Comparison of ENCODE assay signal across 12 mouse cellular contexts in the genomic region with DNA sequence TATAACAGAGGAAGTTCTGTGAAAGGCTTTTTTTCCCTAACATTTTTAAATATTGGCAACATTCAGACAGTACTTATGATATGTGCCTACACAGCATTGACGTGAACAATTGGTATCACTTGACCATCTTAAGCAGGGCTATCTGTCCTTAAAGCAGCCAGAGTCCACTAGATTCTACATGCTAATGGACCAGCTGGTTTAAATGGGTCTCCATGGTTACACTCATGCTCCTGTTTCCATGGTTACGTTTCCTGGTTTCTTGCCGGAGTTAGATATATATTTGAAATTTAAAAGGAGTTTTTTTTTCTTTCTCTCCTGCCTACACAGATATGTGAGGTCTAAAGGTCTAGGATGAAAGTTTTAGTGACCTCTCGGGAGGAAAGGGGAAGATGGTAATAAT. TPM values are rescaled to one million over a fixed set of nuclear protein-coding genes. Genes with fewer than 3 reads are reported as not detected.
DNase-seq lines count a peak whose midpoint lies in the region; ATAC-seq lines count a peak whose summit lies in the region.
"Had no signal": no experiment of that assay in that cellular context is flagged by ENCODE, and none has a peak within 500 bp of the region (broad histone marks: within the 10 kb centered on the region; RNA-seq: fewer than 3 reads in every experiment).

No protein-coding gene starts in this region.

- H3K9me3 ChIP-seq in forebrain, embryonic 12.5 days = no peaks in the 10 kb centered on the region
- H3K9me3 ChIP-seq in hindbrain, embryonic 14.5 days (ENCODE audit: control insufficient read depth, low read length) = no peaks in the 10 kb centered on the region
- no peaks in the 10 kb centered on the region for H3K9me3 ChIP-seq in midbrain, embryonic 16.5 days (replicated peaks; ENCODE audit: control insufficient read depth, low read length, poor library complexity, severe bottlenecking)
- H3K9me3 ChIP-seq in liver, embryonic 11.5 days (ENCODE audit: control insufficient read depth, low read length) = no peaks in the 10 kb centered on the region
- no peaks in the 10 kb centered on the region for H3K9me3 ChIP-seq in kidney, embryonic 16.5 days (ENCODE audit: low read length)
- H3K9me3 ChIP-seq: limb, embryonic 10.5 days had no signal

- H3K27me3 ChIP-seq in forebrain, embryonic 12.5 days = no peaks in the 10 kb centered on the region
- H3K27me3 ChIP-seq in hindbrain, embryonic 14.5 days (ENCODE audit: control insufficient read depth, insufficient read depth, low read length) = no peaks in the 10 kb centered on the region
- no peaks in the 10 kb centered on the region for H3K27me3 ChIP-seq in midbrain, embryonic 16.5 days (ENCODE audit: control insufficient read depth, insufficient read depth, low read depth, low read length)
- no peaks in the 10 kb centered on the region for H3K27me3 ChIP-seq in liver, embryonic 11.5 days (replicated peaks; ENCODE audit: control insufficient read depth, insufficient read depth, low read length)
- no peaks in the 10 kb centered on the region for H3K27me3 ChIP-seq in kidney, embryonic 16.5 days (ENCODE audit: insufficient read depth, low read length)
- H3K27me3 ChIP-seq: Patski had no signal

- 57% methylated on average over 4 of the region's 4 CpGs for WGBS in forebrain, embryonic 12.5 days
- WGBS in hindbrain, embryonic 14.5 days = 41% methylated on average over 4 of the region's 4 CpGs
- 28% methylated on average over 4 of the region's 4 CpGs for WGBS in midbrain, embryonic 16.5 days
- 68% methylated on average over 4 of the region's 4 CpGs for WGBS in liver, embryonic 11.5 days
- WGBS in kidney, embryonic 16.5 days = 74% methylated on average over 4 of the region's 4 CpGs

- no peak overlapping the region for H3K4me3 ChIP-seq in forebrain, embryonic 12.5 days (replicated peaks)
- no peak overlapping the region for H3K4me3 ChIP-seq in hindbrain, embryonic 14.5 days (replicated peaks; ENCODE audit: low read length)
- H3K4me3 ChIP-seq in midbrain, embryonic 16.5 days (ENCODE audit: low read depth, low read length) = no peak overlapping the region
- H3K4me3 ChIP-seq in liver, embryonic 11.5 days (ENCODE audit: low read depth, low read length) = no peak overlapping the region
- no peak overlapping the region for H3K4me3 ChIP-seq in kidney, embryonic 16.5 days (ENCODE audit: low read length)
- H3K4me3 ChIP-seq: limb, embryonic 10.5 days had no signal

- H3K36me3 ChIP-seq in forebrain, embryonic 12.5 days (replicated peaks) = no peaks in the 10 kb centered on the region
- no peaks in the 10 kb centered on the region for H3K36me3 ChIP-seq in hindbrain, embryonic 14.5 days (replicated peaks; ENCODE audit: control insufficient read depth, insufficient read depth)
- H3K36me3 ChIP-seq in midbrain, embryonic 16.5 days (ENCODE audit: control insufficient read depth, insufficient read depth, low read length) = no peaks in the 10 kb centered on the region
- no peaks in the 10 kb centered on the region for H3K36me3 ChIP-seq in liver, embryonic 11.5 days (ENCODE audit: control insufficient read depth, insufficient read depth, low read length)
- H3K36me3 ChIP-seq in kidney, embryonic 16.5 days (ENCODE audit: insufficient read depth, low read length) = no peaks in the 10 kb centered on the region
- H3K36me3 ChIP-seq: limb, embryonic 10.5 days had no signal

- ATAC-seq in forebrain, embryonic 12.5 days (ENCODE audit: low FRiP score) = peak; percentile 67
- ATAC-seq in hindbrain, embryonic 14.5 days (ENCODE audit: low FRiP score) = 0 out of 2 replicates have a peak, but pooled peaks have one; percentile 55
- ATAC-seq in midbrain, embryonic 16.5 days = peak; percentile 88
- no peak for ATAC-seq in liver, embryonic 11.5 days (replicated peaks; ENCODE audit: low FRiP score)
- ATAC-seq in kidney, embryonic 16.5 days (ENCODE audit: low FRiP score, low TSS enrichment) = no peak
- ATAC-seq: CD4-positive, CD25-positive, alpha-beta regulatory T cell, adult 4 months; liver, postnatal 0 days; Patski had no signal

- peak; percentile 35 for DNase-seq in layer of hippocampus, adult 11-12 months (ENCODE audit: low spot score)
- DNase-seq in layer of hippocampus, adult 8-10 months (ENCODE audit: low spot score in 2 of 2) = no peak
- peak; percentile 75 for DNase-seq in hindbrain, embryonic 14.5 days (ENCODE audit: low spot score)
- DNase-seq in liver, embryonic 11.5 days (ENCODE audit: low spot score) = no peak
- DNase-seq in kidney, adult 8-10 months = no peak
- DNase-seq: liver, postnatal 0 days had no signal

- H3K27ac ChIP-seq in forebrain, embryonic 12.5 days = 0 out of 2 replicates have a peak overlapping the region, but pooled peaks have one; percentile 31
- H3K27ac ChIP-seq in hindbrain, embryonic 14.5 days = no peak overlapping the region
- H3K27ac ChIP-seq in midbrain, embryonic 16.5 days (ENCODE audit: low read length) = peak overlapping the region; percentile 70
- H3K27ac ChIP-seq in liver, embryonic 11.5 days (ENCODE audit: low read depth, low read length) = no peak overlapping the region
- H3K27ac ChIP-seq in kidney, embryonic 16.5 days (ENCODE audit: low read length) = no peak overlapping the region
- H3K27ac ChIP-seq: limb, embryonic 10.5 days had no signal

- H3K9ac ChIP-seq in forebrain, embryonic 12.5 days = no peak overlapping the region
- no peak overlapping the region for H3K9ac ChIP-seq in hindbrain, embryonic 14.5 days
- no peak overlapping the region for H3K9ac ChIP-seq in midbrain, embryonic 16.5 days (ENCODE audit: low read depth, low read length)
- H3K9ac ChIP-seq in liver, embryonic 11.5 days (ENCODE audit: low read depth, low read length) = no peak overlapping the region
- H3K9ac ChIP-seq in kidney, embryonic 16.5 days (replicated peaks; ENCODE audit: low read length) = no peak overlapping the region
- H3K9ac ChIP-seq: liver, postnatal 0 days had no signal

- peaks cover 11% of the 10 kb centered on the region for H3K4me1 ChIP-seq in forebrain, embryonic 12.5 days
- H3K4me1 ChIP-seq in hindbrain, embryonic 14.5 days (replicated peaks; ENCODE audit: control insufficient read depth, insufficient read depth, low read length) = peaks cover 5% of the 10 kb centered on the region; the same call in 1 of the 2 replicates
- H3K4me1 ChIP-seq in midbrain, embryonic 16.5 days (ENCODE audit: control insufficient read depth, insufficient read depth, low read length) = peaks cover 12% of the 10 kb centered on the region
- no peaks in the 10 kb centered on the region for H3K4me1 ChIP-seq in liver, embryonic 11.5 days (replicated peaks; ENCODE audit: control insufficient read depth, insufficient read depth, low read length)
- no peaks in the 10 kb centered on the region for H3K4me1 ChIP-seq in kidney, embryonic 16.5 days (ENCODE audit: insufficient read depth, low read length)

- H3K4me2 ChIP-seq in forebrain, embryonic 12.5 days = no peak overlapping the region
- 0 out of 2 replicates have a peak overlapping the region, but pooled peaks have one; percentile 2 for H3K4me2 ChIP-seq in hindbrain, embryonic 14.5 days (replicated peaks)
- peak overlapping the region; percentile 19 for H3K4me2 ChIP-seq in midbrain, embryonic 16.5 days (ENCODE audit: low read length)
- no peak overlapping the region for H3K4me2 ChIP-seq in liver, embryonic 11.5 days
- no peak overlapping the region for H3K4me2 ChIP-seq in kidney, embryonic 16.5 days (replicated peaks; ENCODE audit: low read depth, low read length)

RNA-seq across cellular contexts. Expression of gene Gpalpp1, which starts 34.0 kb away (rescaled TPM):
- 10 to 100 TPM; 23.9 to 26.0 (median 24.8) TPM for total RNA-seq in layer of hippocampus, adult 8-10 months (2022)
- 19.0 and 20.3 TPM in 2 replicates for polyA plus RNA-seq in forebrain, embryonic 12.5 days (2016; fragmentation: Nextera tagmentation; extraction: Ambion mirVana)
- polyA plus RNA-seq in hindbrain, embryonic 14.5 days (2014; fragmentation: Nextera tagmentation; extraction: Ambion mirVana) = 13.4 and 14.0 TPM in 2 replicates
- 13.1 and 14.1 TPM in 2 replicates for polyA plus RNA-seq in midbrain, embryonic 16.5 days (2015; fragmentation: Nextera tagmentation; extraction: Ambion mirVana)
- 15.7 and 16.3 TPM in 2 replicates for polyA plus RNA-seq in liver, embryonic 11.5 days (2014; fragmentation: Nextera tagmentation; extraction: Ambion mirVana)
- polyA plus RNA-seq in kidney, embryonic 16.5 days (2015; fragmentation: Nextera tagmentation; extraction: Ambion mirVana) = 14.0 and 14.9 TPM in 2 replicates

RNA-seq across cellular contexts. Expression of gene Nufip1, which starts 34.1 kb away (rescaled TPM):
- total RNA-seq in layer of hippocampus, adult 8-10 months (2022) = 1 to 10 TPM; 8.3 to 9.4 (median 8.8) TPM
- 18.5 and 19.0 TPM in 2 replicates for polyA plus RNA-seq in forebrain, embryonic 12.5 days (2016; fragmentation: Nextera tagmentation; extraction: Ambion mirVana)
- polyA plus RNA-seq in hindbrain, embryonic 14.5 days (2014; fragmentation: Nextera tagmentation; extraction: Ambion mirVana) = 11.1 and 11.9 TPM in 2 replicates
- 13.4 and 13.8 TPM in 2 replicates for polyA plus RNA-seq in midbrain, embryonic 16.5 days (2015; fragmentation: Nextera tagmentation; extraction: Ambion mirVana)
- 17.3 and 18.5 TPM in 2 replicates for polyA plus RNA-seq in liver, embryonic 11.5 days (2014; fragmentation: Nextera tagmentation; extraction: Ambion mirVana)
- polyA plus RNA-seq in kidney, embryonic 16.5 days (2015; fragmentation: Nextera tagmentation; extraction: Ambion mirVana) = 16.8 and 17.5 TPM in 2 replicates

Comparison
In these comparisons a context has a peak if more than half of its experiments do, and no peak if none do; other contexts are left out.
1. DNase-seq: peak in layer of hippocampus, adult 11-12 months (single experiment) and hindbrain, embryonic 14.5 days (single experiment); none in layer of hippocampus, adult 8-10 months (0 of 2), liver, embryonic 11.5 days (single experiment) and kidney, adult 8-10 months (0 of 2).
2. ATAC-seq: peak in forebrain, embryonic 12.5 days (single experiment), hindbrain, embryonic 14.5 days (single experiment) and midbrain, embryonic 16.5 days (single experiment); none in liver, embryonic 11.5 days (single experiment) and kidney, embryonic 16.5 days (single experiment).
3. H3K27ac ChIP-seq: peak in forebrain, embryonic 12.5 days (single experiment) and midbrain, embryonic 16.5 days (single experiment); none in hindbrain, embryonic 14.5 days (single experiment), liver, embryonic 11.5 days (single experiment) and kidney, embryonic 16.5 days (single experiment).
4. H3K4me2 ChIP-seq: peak in hindbrain, embryonic 14.5 days (single experiment) and midbrain, embryonic 16.5 days (single experiment); none in forebrain, embryonic 12.5 days (single experiment), liver, embryonic 11.5 days (single experiment) and kidney, embryonic 16.5 days (single experiment).